Mouse (Mus musculus) limb, embryonic 14.5 days (tissue): ENCODE results near the gene Zfp622. TPM values are rescaled to one million over a fixed set of nuclear protein-coding genes. Genes with fewer than 3 reads are reported as not detected.
"Not testable (repeated sequence)": the region's sequence is repeated elsewhere in the genome, so short reads cannot be mapped to it uniquely, and the experiment has no call there.

Source experiments
- ATAC-seq: fragments of 200-750 bp; cut with Nextera tagmentation; 2 replicates; pipeline ENCODE4 v1.8.0; 2017; ENCODE audit warnings: low read depth, moderate number of reproducible peaks, moderate TSS enrichment; ENCODE audit not compliant: low FRiP score
- DNase-seq: peaks from one replicate; pipeline ENCODE4 v3.0.0-alpha.2; 2015; ENCODE audit warnings: low spot score
- H3K27ac ChIP-seq: fragments of 300-500 bp; sonication (generic); replicated peaks from 2 replicates; pipeline ENCODE4 v1.5.1; 2014; ENCODE audit warnings: low read depth, mild to moderate bottlenecking, low read length, moderate library complexity, mixed read lengths
- H3K27me3 ChIP-seq: fragments of 300-500 bp; sonication (generic); 2 replicates; pipeline ENCODE4 v1.6.1; 2014; ENCODE audit warnings: low read length, mixed read lengths; ENCODE audit not compliant: control insufficient read depth, insufficient read depth
- H3K36me3 ChIP-seq: fragments of 300-500 bp; sonication (generic); 2 replicates; pipeline ENCODE4 v1.6.1; 2014; ENCODE audit warnings: mild to moderate bottlenecking, low read length, moderate library complexity, mixed read lengths; ENCODE audit not compliant: control insufficient read depth, insufficient read depth
- H3K4me1 ChIP-seq: fragments of 300-500 bp; sonication (generic); 2 replicates; pipeline ENCODE4 v1.6.1; 2014; ENCODE audit warnings: antibody characterized with exemption, low read length, mixed read lengths; ENCODE audit not compliant: control insufficient read depth, insufficient read depth
- H3K4me2 ChIP-seq: fragments of 300-500 bp; sonication (generic); replicated peaks from 2 replicates; pipeline ENCODE4 v1.6.1; 2014; ENCODE audit warnings: low read depth, mild to moderate bottlenecking, low read length, moderate library complexity; ENCODE audit not compliant: severe bottlenecking
- H3K4me3 ChIP-seq: fragments of 300-500 bp; sonication (generic); replicated peaks from 2 replicates; pipeline ENCODE4 v1.5.1; 2014; ENCODE audit warnings: low read length
- H3K9ac ChIP-seq: fragments of 300-500 bp; sonication (generic); 2 replicates; pipeline ENCODE4 v1.6.1; 2014; ENCODE audit warnings: mild to moderate bottlenecking, low read depth, low read length, moderate library complexity; ENCODE audit not compliant: severe bottlenecking
- H3K9me3 ChIP-seq: fragments of 300-500 bp; sonication (generic); 2 replicates; pipeline ENCODE4 v1.6.1; 2016; ENCODE audit warnings: low read length; ENCODE audit not compliant: control insufficient read depth
- POLR2A ChIP-seq: fragments of 200-500 bp; IDR thresholded peaks from 2 replicates; pipeline ENCODE4 v1.8.0; 2012; ENCODE audit warnings: inconsistent platforms, mild to moderate bottlenecking, moderate library complexity, borderline replicate concordance; ENCODE audit not compliant: insufficient read depth, insufficient read length; ENCODE audit errors: extremely low read depth
- WGBS: fragments of 180-500 bp; shearing (Covaris S2); extraction: QIAGEN DNeasy Blood & Tissue Kit; methylation state at CpG from one replicate; pipeline ENCODE4 v1.1.7; 2014; 5-methylcytosine and 5-hydroxymethylcytosine counted together
- polyA plus RNA-seq, 2 experiments: library from polyadenylated mRNA; depleted of rRNA in 1 of 2; stranded (reverse) in 1 of 2; unstranded in 1 of 2; fragments of >200 nt; fragmentation: Nextera tagmentation in 1 of 2; extraction: Ambion mirVana in 1 of 2; gene quantifications; 2 replicates each; pipeline versions ENCODE4 v1.2.1 to v1.2.3; 2012 to 2014

Gene Zfp622
- polyA plus RNA-seq, 2 experiments, result 27.8 to 34.5 TPM

- Histone ChIP-seq H3K4me3 (peak overlapping the region; percentile 91), H3K4me2 (peak overlapping the region; percentile 90), H3K4me1 (peaks cover 11% of the 10 kb centered on the region), H3K9me3 (no peaks in the 10 kb centered on the region), H3K9ac (peak overlapping the region; percentile 86), H3K27ac (peak overlapping the region; percentile 89), H3K27me3 (no peaks in the 10 kb centered on the region), H3K36me3 (peaks cover 28% of the 10 kb centered on the region)
- TF ChIP-seq POLR2A, result no peak
- ATAC-seq (no peak), DNase-seq (no peak)
- WGBS, result 1% methylated on average over 71 of the region's 71 CpGs
Measured at GRCm38 (mm10) chr15:25984734-25985492, 747 bp downstream of the Zfp622 start.

GRCm38 (mm10) chr15:25992992-25993727 lies 9.0 kb downstream of the Zfp622 start:
- no peak for TF ChIP-seq POLR2A
- H3K27ac ChIP-seq, result no peak overlapping the region
- H3K4me1 ChIP-seq, result no peaks in the 10 kb centered on the region
- H3K4me2 ChIP-seq, result no peak overlapping the region
- no peak overlapping the region for H3K9ac ChIP-seq
- no peaks in the 10 kb centered on the region for H3K9me3 ChIP-seq
- no peak for ATAC-seq
- H3K27me3 ChIP-seq, result no peaks in the 10 kb centered on the region
- WGBS, result 63% methylated on average over 8 of the region's 8 CpGs
- H3K36me3 ChIP-seq, result peaks cover 63% of the 10 kb centered on the region
- H3K4me3 ChIP-seq, result no peak overlapping the region
- peak; percentile 67 for DNase-seq

DNA sequence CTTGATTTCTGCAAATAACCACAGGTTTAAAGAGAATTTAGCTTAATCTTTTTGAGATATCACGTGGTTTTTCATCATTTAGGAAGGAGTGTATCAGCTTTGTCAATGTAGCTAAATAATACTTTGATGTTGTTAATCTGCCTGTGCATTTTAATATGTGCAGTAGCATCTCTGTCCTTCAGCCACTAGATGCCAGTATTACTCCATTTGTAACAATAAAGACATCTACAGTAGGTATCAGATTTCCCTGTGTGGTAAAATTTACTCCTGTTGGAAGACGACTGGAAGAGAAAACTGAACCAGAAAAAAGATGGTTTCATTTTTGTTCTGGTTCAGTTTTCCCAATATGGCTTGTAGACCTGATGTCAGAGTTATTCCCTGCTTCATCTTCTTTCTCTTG lies 11.4 kb downstream of the Zfp622 start:
- Histone ChIP-seq H3K4me3 (no peak overlapping the region), H3K9me3 (no peaks in the 10 kb centered on the region), H3K4me1 (no peaks in the 10 kb centered on the region), H3K27ac (no peak overlapping the region), H3K4me2 (no peak overlapping the region), H3K9ac (no peak overlapping the region), H3K27me3 (no peaks in the 10 kb centered on the region), H3K36me3 (peaks cover 49% of the 10 kb centered on the region)
- ATAC-seq, result no peak
- WGBS, result 42% methylated on average over 2 of the region's 2 CpGs
- DNase-seq, result peak; percentile 72
- TF ChIP-seq POLR2A, result no peak

- not testable (repeated sequence) for H3K4me3 ChIP-seq, H3K4me1 ChIP-seq, H3K4me2 ChIP-seq, H3K27ac ChIP-seq, DNase-seq, H3K9ac ChIP-seq, H3K9me3 ChIP-seq, H3K27me3 ChIP-seq, ATAC-seq
- peaks cover 19% of the 10 kb centered on the region for H3K36me3 ChIP-seq
- WGBS, result 79% methylated on average over 5 of the region's 5 CpGs
Measured at GRCm38 (mm10) chr15:25999545-25999944, 15.4 kb downstream of the Zfp622 start.

GRCm38 (mm10) chr15:26008621-26009020 lies 24.5 kb downstream of the Zfp622 start:
- H3K4me2 ChIP-seq, result no peak overlapping the region
- no peaks in the 10 kb centered on the region for H3K27me3 ChIP-seq
- no peaks in the 10 kb centered on the region for H3K36me3 ChIP-seq
- H3K9ac ChIP-seq, result no peak overlapping the region
- H3K27ac ChIP-seq, result no peak overlapping the region
- DNase-seq (no peak), ATAC-seq (no peak)
- no peak for TF ChIP-seq POLR2A
- no peak overlapping the region for H3K4me3 ChIP-seq
- H3K9me3 ChIP-seq, result no peaks in the 10 kb centered on the region
- WGBS, result 71% methylated on average over 3 of the region's 3 CpGs
- H3K4me1 ChIP-seq, result no peaks in the 10 kb centered on the region
